Comparison of ENCODE assay signal across 12 mouse cellular contexts in genomic region chr13:109604017-109604416, GRCm38 (mm10).
"Had no signal": no experiment of that assay in that cellular context is flagged by ENCODE, and none has a peak within 500 bp of the region (broad histone marks: within the 10 kb centered on the region; RNA-seq: fewer than 3 reads in every experiment).

No protein-coding gene starts in this region.

- DNase-seq: kidney, postnatal 25 days; layer of hippocampus, adult 9-11 months; layer of hippocampus, postnatal 36 days; liver; lung, adult 2 months; lung, postnatal 36 days; retina, postnatal 1 day; right cerebral cortex, postnatal 14 days; thymus, postnatal 36 days had no signal

- ATAC-seq: intestine, postnatal 0 days; lung, postnatal 0 days; midbrain, embryonic 16.5 days had no signal
